Mouse (Mus musculus) ES-E14 (cell line): Measurements from ENCODE around the gene Xkrx.

Source experiments
- CHD2 ChIP-seq: IDR thresholded peaks from 2 replicates; pipeline ENCODE4 v1.6.1; 2014; ENCODE audit warnings: mild to moderate bottlenecking, low read depth, low read length, inconsistent platforms
- HCFC1 ChIP-seq: IDR thresholded peaks from 2 replicates; pipeline ENCODE4 v1.6.1; 2012; ENCODE audit warnings: low read length, inconsistent platforms, borderline replicate concordance; ENCODE audit not compliant: insufficient read depth
- MAFK ChIP-seq: IDR thresholded peaks from 2 replicates; pipeline ENCODE4 v1.6.1; 2014; ENCODE audit warnings: mild to moderate bottlenecking, low read depth, low read length, inconsistent platforms; ENCODE audit not compliant: insufficient read depth
- ZC3H11A ChIP-seq: IDR thresholded peaks from 2 replicates; pipeline ENCODE4 v1.6.1; 2012; ENCODE audit warnings: low read depth, mild to moderate bottlenecking, inconsistent platforms, low read length, borderline replicate concordance

GRCm38 (mm10) chrX:134141551-134141950 lies 20.3 kb downstream of the Xkrx start:
- TF ChIP-seq CHD2: no peak
- TF ChIP-seq ZC3H11A: no peak
- no peak for TF ChIP-seq HCFC1
- TF ChIP-seq MAFK: no peak
